Mouse (Mus musculus): ENCODE measurements around the gene Rarres1. TPM values are rescaled to one million over a fixed set of nuclear protein-coding genes. Genes with fewer than 3 reads are reported as not detected.
A peak's percentile ranks its signal among the peaks of the same experiment; 100 is the strongest.

Gene Rarres1
- 2.7 and 3.1 TPM in 2 replicates for polyA plus RNA-seq (2015; fragmentation: Nextera tagmentation; extraction: Ambion mirVana)

DNA sequence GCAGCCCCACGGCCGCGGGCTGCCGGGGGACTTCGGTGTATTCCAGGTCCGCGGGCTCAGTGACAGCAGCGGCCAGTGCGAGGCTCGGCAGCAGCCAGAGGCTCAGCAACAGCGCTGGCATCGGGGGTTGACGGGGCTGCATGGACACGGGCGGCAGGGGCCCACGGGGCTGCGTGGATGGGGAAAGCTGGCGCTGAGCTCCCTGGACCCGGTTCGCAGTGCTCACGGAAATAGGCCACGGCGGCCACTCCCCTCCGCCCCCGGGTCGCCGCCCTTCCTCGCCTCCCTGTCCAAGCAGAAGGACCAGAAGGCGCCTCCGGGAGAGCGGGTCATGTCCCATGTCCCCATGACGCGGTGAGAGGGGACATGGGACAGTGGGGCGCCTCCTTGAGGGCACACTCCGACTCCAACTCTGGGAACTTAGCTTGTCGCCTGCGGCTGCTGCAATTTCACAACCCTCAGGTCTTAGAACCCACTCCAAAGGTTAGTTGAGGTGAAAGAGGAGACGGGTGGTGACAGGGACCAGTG is at the start of gene Rarres1:
Rarres1 (minus strand) TSS at position 250 of the 528 bp plus-strand sequence.
- peak within 1 kb of the TSS; percentile 53 for H3K4me3 ChIP-seq (replicated peaks)
- peaks cover 41% of the 10 kb centered on the region for H3K27me3 ChIP-seq
- H3K4me2 ChIP-seq, result peak within 1 kb of the TSS; percentile 74
- 3% methylated on average over 38 of the region's 38 CpGs for WGBS (ENCODE audit: insufficient replicate concordance)
- H3K9me3 ChIP-seq (replicated peaks), result no peaks in the 10 kb centered on the region
- H3K9ac ChIP-seq, result no peak within 1 kb of the TSS
- no peaks in the 10 kb centered on the region for H3K36me3 ChIP-seq (replicated peaks)
- ATAC-seq (ENCODE audit: insufficient read depth), result no peak
- H3K4me1 ChIP-seq (replicated peaks), result 0 out of 2 replicates have a peak, but pooled peaks cover 5% of the 10 kb centered on the region
- H3K27ac ChIP-seq (replicated peaks), result no peak within 1 kb of the TSS

DNA sequence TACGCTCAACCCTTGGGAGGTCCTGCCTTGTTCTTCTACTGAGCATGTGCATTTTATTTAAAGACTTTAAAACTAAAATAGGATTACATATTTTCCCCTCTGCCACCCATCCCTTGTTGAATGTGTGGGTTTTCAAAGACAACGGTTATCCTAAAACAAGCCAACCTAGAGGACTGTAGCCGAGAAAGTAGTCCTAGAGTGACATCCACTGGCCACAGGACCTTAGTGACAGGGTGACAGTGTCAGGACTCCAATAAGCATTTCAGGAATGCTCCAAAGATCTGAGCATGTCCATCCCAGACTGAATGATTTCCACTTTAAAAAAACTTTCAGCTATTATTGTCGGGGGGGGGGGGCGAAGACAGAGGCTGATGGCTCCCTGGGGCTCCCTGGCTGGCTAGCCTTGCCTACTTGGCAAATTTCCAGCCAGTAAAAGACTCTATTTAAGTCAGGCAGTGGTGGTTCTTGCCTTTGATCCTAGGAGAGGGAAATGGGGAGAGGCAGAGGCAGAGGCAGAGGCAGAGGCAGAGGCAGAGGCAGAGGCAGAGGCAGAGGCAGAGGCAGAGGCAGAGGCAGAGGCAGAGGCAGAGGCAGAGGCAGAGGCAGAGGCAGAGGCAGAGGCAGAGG is 49.5 kb upstream of the Rarres1 start:
- ATAC-seq (ENCODE audit: insufficient read depth), result no peak
- 46% methylated on average over 5 of the region's 5 CpGs for WGBS (ENCODE audit: insufficient replicate concordance)
- Histone ChIP-seq H3K4me1 (replicated peaks) (peaks cover 28% of the 10 kb centered on the region), H3K36me3 (replicated peaks) (no peaks in the 10 kb centered on the region), H3K9me3 (replicated peaks) (no peaks in the 10 kb centered on the region), H3K4me3 (replicated peaks) (no peak overlapping the region), H3K27ac (replicated peaks) (peak overlapping the region; percentile 87), H3K9ac (no peak overlapping the region), H3K27me3 (peaks cover 3% of the 10 kb centered on the region; the same call in 1 of the 2 replicates), H3K4me2 (no peak overlapping the region)

DNA sequence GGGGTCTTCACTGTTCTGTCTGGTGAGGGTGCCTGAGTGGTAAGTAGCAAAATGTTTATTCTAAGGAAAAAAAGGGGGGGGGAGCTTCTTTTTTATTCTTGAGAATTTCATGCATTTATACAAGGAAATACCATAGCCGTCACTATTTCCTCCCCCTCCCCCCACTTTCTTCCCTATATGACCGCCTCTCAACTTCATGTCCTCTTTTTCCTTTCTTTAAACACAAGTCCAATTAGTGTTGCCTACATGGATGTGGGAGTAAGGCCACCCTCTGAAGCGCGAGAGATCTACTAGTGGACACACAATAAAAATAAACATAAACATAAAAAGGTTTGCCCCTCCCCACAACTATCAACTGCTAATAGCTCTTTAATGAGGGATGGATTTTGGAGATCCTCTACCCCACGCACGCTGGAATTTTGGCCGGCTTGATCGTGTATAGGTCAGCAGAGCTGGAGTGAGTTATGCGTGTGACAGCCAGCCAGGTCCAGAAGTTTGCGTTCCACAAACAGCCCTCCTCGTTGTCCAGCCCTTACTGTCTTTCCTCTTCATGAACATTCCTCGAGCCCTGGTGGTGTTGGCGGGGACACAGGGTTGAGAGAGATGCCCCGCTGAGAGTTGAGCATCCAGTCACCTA is 42.5 kb upstream of the Rarres1 start:
- Histone ChIP-seq H3K27me3 (no peaks in the 10 kb centered on the region), H3K27ac (replicated peaks) (no peak overlapping the region), H3K9ac (no peak overlapping the region), H3K4me2 (0 out of 2 replicates have a peak overlapping the region, but pooled peaks have one; percentile 29), H3K9me3 (replicated peaks) (no peaks in the 10 kb centered on the region), H3K36me3 (replicated peaks) (no peaks in the 10 kb centered on the region), H3K4me3 (replicated peaks) (no peak overlapping the region), H3K4me1 (replicated peaks) (0 out of 2 replicates have a peak, but pooled peaks cover 3% of the 10 kb centered on the region)
- WGBS (ENCODE audit: insufficient replicate concordance), result 63% methylated on average over 14 of the region's 14 CpGs
- ATAC-seq (ENCODE audit: insufficient read depth), result no peak

DNA sequence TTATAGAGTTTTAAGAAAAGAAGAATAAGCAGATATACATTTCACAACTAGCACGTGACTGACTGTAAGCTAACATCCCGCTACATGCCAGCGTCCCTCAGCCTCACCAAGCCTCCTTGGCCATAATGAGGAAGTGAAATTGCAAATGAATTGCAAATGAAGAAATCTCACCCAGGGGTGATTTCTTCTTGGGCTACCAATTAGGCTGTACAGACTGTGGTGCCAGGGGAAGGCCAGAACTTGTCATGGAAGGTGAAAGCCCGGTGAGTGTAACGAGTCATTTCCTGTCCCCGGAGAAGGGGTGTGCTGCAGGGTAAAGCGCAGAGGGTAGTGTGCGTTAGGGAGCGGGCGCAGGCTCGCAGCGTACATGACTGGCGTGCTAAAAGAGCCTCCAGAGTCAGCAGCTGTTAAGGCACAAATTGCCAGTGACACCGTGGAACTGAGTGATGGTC is 41.9 kb upstream of the Rarres1 start:
- Histone ChIP-seq H3K4me2 (peak overlapping the region; percentile 29), H3K9me3 (replicated peaks) (no peaks in the 10 kb centered on the region), H3K4me1 (replicated peaks) (0 out of 2 replicates have a peak, but pooled peaks cover 3% of the 10 kb centered on the region), H3K9ac (no peak overlapping the region), H3K27me3 (no peaks in the 10 kb centered on the region), H3K27ac (replicated peaks) (no peak overlapping the region), H3K36me3 (replicated peaks) (no peaks in the 10 kb centered on the region), H3K4me3 (replicated peaks) (no peak overlapping the region)
- peak; percentile 45; the same call in 1 of the 2 replicates for ATAC-seq (ENCODE audit: insufficient read depth)
- 32% methylated on average over 14 of the region's 14 CpGs for WGBS (ENCODE audit: insufficient replicate concordance)

DNA sequence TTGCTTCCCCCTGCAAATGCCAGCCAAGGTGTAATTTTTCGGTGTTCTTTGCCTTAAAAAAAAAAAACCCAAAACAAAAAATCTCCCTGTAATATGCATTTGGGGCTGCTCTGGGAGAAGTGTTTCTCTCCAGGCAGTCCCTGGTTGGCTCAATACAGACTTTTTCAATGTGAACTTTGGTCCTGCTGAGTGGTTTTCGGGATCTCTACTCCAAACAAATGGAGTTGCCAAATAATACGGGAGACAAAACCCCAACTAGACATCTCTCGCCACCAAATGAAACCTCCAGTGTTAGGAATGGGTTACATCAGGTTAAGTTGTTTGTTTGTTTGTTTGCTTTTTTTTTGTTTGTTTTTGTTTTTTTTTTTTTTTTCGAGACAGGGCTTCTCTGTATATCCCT is 39.9 kb upstream of the Rarres1 start:
- no peak overlapping the region for H3K27ac ChIP-seq (replicated peaks)

DNA sequence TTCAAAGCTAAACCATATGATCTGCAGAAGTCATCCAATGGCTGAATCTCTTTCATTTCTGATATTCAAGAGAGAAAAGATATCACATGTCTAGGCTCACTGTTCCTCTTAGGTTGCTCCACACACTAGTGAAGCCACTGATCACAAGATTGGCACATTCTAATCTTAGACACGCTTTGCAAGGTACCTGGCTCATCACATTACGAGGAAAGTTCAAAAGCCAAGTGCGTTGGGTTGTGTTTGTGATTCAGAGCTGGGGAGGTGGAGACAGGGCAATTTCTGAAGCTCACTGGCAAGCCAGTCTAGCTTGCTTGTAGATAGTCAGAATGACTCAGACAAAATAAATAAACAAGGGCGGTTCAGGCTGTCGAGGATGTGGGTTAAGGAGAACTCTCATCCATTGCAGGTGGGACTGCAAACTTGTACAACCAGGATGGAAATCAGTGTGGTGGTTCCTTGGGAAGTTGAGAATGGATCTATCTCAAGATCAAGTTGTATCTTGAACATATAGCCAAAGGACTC is 38.7 kb upstream of the Rarres1 start:
- Histone ChIP-seq H3K36me3 (replicated peaks) (no peaks in the 10 kb centered on the region), H3K9me3 (replicated peaks) (no peaks in the 10 kb centered on the region), H3K4me2 (no peak overlapping the region), H3K4me3 (replicated peaks) (no peak overlapping the region), H3K27ac (replicated peaks) (no peak overlapping the region), H3K4me1 (replicated peaks) (0 out of 2 replicates have a peak, but pooled peaks cover 3% of the 10 kb centered on the region), H3K9ac (no peak overlapping the region), H3K27me3 (no peaks in the 10 kb centered on the region)
- ATAC-seq (ENCODE audit: insufficient read depth), result no peak
- WGBS (ENCODE audit: insufficient replicate concordance), result 56% methylated on average over 5 of the region's 5 CpGs

More for the DNA sequence above, 39.9 kb upstream of the Rarres1 start:
- WGBS (ENCODE audit: insufficient replicate concordance), result 63% methylated on average over 5 of the region's 5 CpGs
- Histone ChIP-seq H3K4me2 (no peak overlapping the region), H3K9ac (no peak overlapping the region), H3K36me3 (replicated peaks) (no peaks in the 10 kb centered on the region), H3K9me3 (replicated peaks) (no peaks in the 10 kb centered on the region), H3K4me1 (replicated peaks) (0 out of 2 replicates have a peak, but pooled peaks cover 3% of the 10 kb centered on the region), H3K4me3 (replicated peaks) (no peak overlapping the region), H3K27me3 (no peaks in the 10 kb centered on the region)
- no peak for ATAC-seq (ENCODE audit: insufficient read depth)

DNA sequence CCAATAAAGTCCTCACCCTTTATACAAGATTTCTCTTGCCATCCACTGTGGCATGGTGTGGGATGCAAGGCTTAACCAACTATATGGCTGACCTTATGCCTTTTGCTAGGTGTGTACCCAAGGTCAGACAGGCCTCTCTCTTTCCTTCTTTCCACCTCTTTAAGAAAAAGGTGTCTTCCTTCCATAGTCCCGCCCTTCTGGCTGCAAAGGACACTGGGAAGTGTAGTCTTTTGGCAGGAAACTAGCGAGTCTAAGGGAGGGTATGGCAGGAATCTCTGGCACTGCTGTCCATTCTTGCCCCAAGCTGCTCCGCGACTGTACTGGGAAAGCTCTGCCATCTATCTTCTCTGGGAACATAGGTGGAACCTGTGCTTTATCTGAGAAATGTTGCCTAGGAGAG is 38.0 kb upstream of the Rarres1 start:
- no peak overlapping the region for H3K4me3 ChIP-seq (replicated peaks)
- no peaks in the 10 kb centered on the region for H3K36me3 ChIP-seq (replicated peaks)
- no peak for ATAC-seq (ENCODE audit: insufficient read depth)
- H3K4me2 ChIP-seq, result no peak overlapping the region
- no peak overlapping the region for H3K9ac ChIP-seq
- H3K4me1 ChIP-seq (replicated peaks), result 0 out of 2 replicates have a peak, but pooled peaks cover 3% of the 10 kb centered on the region
- no peaks in the 10 kb centered on the region for H3K9me3 ChIP-seq (replicated peaks)
- H3K27me3 ChIP-seq, result no peaks in the 10 kb centered on the region
- WGBS (ENCODE audit: insufficient replicate concordance), result 41% methylated on average over 4 of the region's 4 CpGs
- no peak overlapping the region for H3K27ac ChIP-seq (replicated peaks)

DNA sequence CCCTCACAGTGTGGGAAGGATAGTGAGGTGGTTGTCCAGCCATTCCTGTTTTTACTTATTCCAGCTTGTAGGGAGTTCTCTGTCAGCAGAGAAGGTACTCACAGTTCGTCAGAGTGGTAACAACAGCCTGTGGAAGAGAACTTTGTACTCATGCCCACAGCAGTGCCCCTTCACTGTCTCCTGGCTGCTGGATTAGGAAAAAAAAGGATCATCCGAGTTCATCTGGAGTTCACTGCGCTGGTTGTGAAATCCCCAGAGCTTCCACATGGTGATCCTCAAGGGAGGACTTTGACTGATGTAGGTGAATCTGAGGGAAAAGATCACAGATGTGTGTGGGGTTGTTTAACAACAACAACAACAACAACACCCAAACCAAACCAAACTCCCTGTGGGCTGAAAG is 35.9 kb upstream of the Rarres1 start:
- Histone ChIP-seq H3K27ac (replicated peaks) (no peak overlapping the region), H3K36me3 (replicated peaks) (no peaks in the 10 kb centered on the region), H3K27me3 (no peaks in the 10 kb centered on the region), H3K4me2 (no peak overlapping the region), H3K4me3 (replicated peaks) (no peak overlapping the region), H3K9me3 (replicated peaks) (no peaks in the 10 kb centered on the region), H3K4me1 (replicated peaks) (0 out of 2 replicates have a peak, but pooled peaks cover 3% of the 10 kb centered on the region), H3K9ac (no peak overlapping the region)
- WGBS (ENCODE audit: insufficient replicate concordance), result 51% methylated on average over 3 of the region's 3 CpGs
- ATAC-seq (ENCODE audit: insufficient read depth), result peak; percentile 55

DNA sequence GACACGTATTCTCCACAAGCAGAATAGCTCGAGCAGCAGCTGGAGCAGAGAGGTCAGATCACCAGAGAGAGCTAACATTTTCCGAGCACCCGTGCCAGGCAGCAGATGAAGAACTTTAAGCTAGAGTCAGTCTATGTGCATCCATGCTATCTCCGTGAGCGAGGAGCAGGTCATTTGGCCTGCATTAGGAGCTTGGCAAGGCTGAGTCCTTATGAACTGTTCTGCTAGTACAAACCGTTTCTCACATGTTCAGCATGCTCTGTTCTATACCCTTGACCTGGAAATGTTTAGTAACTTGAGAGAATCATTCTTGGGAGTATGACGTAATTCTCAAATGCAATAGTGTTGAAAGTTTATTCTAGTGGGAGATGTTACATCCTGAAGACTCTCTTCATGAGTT is 28.3 kb upstream of the Rarres1 start:
- 60% methylated on average over 8 of the region's 8 CpGs for WGBS (ENCODE audit: insufficient replicate concordance)
- H3K27ac ChIP-seq (replicated peaks), result no peak overlapping the region

DNA sequence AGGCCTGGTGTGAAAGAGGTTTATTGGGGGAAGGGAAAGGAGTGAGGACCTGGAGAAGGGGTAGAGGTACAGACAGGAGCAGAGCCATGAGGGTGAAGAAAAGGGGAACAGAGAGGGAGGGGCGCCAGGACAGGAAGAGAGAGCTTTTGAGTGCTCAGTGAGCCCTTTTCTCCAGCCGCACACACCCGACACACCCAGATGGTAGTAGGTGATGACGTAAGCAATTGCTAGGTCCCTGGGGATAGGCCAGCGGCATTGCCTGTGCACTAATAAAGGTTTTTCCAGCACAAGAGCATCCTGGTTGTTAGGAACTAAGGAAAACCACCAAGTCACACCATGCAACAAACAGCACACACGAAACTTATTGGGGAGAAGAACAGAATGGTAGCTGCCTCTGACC is 9.4 kb upstream of the Rarres1 start:
- Histone ChIP-seq H3K36me3 (replicated peaks) (no peaks in the 10 kb centered on the region), H3K4me2 (no peak overlapping the region), H3K4me3 (replicated peaks) (no peak overlapping the region), H3K27ac (replicated peaks) (no peak overlapping the region), H3K4me1 (replicated peaks) (no peaks in the 10 kb centered on the region), H3K9ac (no peak overlapping the region), H3K9me3 (replicated peaks) (no peaks in the 10 kb centered on the region), H3K27me3 (no peaks in the 10 kb centered on the region)
- no peak for ATAC-seq (ENCODE audit: insufficient read depth)
- WGBS (ENCODE audit: insufficient replicate concordance), result 50% methylated on average over 6 of the region's 6 CpGs

More for the DNA sequence above, 28.3 kb upstream of the Rarres1 start:
- Histone ChIP-seq H3K4me1 (replicated peaks) (no peaks in the 10 kb centered on the region), H3K27me3 (no peaks in the 10 kb centered on the region), H3K4me2 (no peak overlapping the region), H3K9me3 (replicated peaks) (no peaks in the 10 kb centered on the region), H3K4me3 (replicated peaks) (no peak overlapping the region), H3K9ac (no peak overlapping the region), H3K36me3 (replicated peaks) (no peaks in the 10 kb centered on the region)
- ATAC-seq (ENCODE audit: insufficient read depth), result no peak

DNA sequence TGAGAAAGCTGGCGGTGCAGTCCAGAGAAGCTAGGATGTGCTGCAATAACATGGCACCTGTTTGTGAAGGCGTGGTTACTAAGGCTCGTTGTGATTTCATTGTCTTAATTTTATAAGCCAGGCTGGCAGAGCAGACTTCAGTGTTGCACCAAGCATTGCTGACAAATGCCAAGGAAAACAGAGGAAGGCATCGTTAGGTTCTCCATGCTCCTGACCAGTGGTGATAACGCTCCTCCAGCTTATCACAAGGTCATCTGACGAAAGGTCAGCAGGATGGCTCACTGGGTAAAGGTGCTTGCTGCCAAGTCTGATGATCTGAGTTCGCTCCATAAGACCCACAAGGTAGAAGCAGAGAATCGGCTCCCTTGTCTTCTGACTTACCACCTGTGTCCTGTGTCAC is 7.4 kb upstream of the Rarres1 start:
- H3K4me1 ChIP-seq (replicated peaks), result no peaks in the 10 kb centered on the region
- H3K27me3 ChIP-seq, result no peaks in the 10 kb centered on the region
- H3K36me3 ChIP-seq (replicated peaks), result no peaks in the 10 kb centered on the region
- H3K27ac ChIP-seq (replicated peaks), result no peak overlapping the region
- no peak overlapping the region for H3K4me3 ChIP-seq (replicated peaks)
- no peak for ATAC-seq (ENCODE audit: insufficient read depth)
- no peaks in the 10 kb centered on the region for H3K9me3 ChIP-seq (replicated peaks)
- no peak overlapping the region for H3K9ac ChIP-seq
- 58% methylated on average over 8 of the region's 8 CpGs for WGBS (ENCODE audit: insufficient replicate concordance)
- no peak overlapping the region for H3K4me2 ChIP-seq

All from liver, embryonic 15.5 days (tissue).